In genomic region chr6:148732920-148733319, GRCm38 (mm10) we compare ENCODE assay signal across 16 mouse cellular contexts.
"Had no signal": no experiment of that assay in that cellular context is flagged by ENCODE, and none has a peak within 500 bp of the region (broad histone marks: within the 10 kb centered on the region; RNA-seq: fewer than 3 reads in every experiment).

No protein-coding gene starts in this region.

- H3K9me3 ChIP-seq: neural tube, embryonic 13.5 days; neural tube, embryonic 15.5 days; stomach, embryonic 15.5 days had no signal

- H3K4me2 ChIP-seq: neural tube, embryonic 13.5 days; neural tube, embryonic 15.5 days; stomach, embryonic 15.5 days had no signal

- H3K27me3 ChIP-seq: neural tube, embryonic 13.5 days; neural tube, embryonic 15.5 days; stomach, embryonic 15.5 days had no signal

- H3K36me3 ChIP-seq: neural tube, embryonic 13.5 days; neural tube, embryonic 15.5 days; stomach, embryonic 15.5 days had no signal

- DNase-seq: retina, postnatal 1 day; right cerebral cortex, adult 18-20 months; right cerebral cortex, postnatal 14 days; right cerebral cortex, postnatal 25 days; right cerebral cortex, postnatal 4 days; spleen, adult 18-20 months; thymus, adult 18-20 months; thymus, adult 2 months; thymus, postnatal 14 days; thymus, postnatal 25 days; thymus, postnatal 36 days; thymus, postnatal 4 days had no signal

- H3K9ac ChIP-seq: neural tube, embryonic 13.5 days; neural tube, embryonic 15.5 days; stomach, embryonic 15.5 days had no signal

- H3K4me1 ChIP-seq: stomach, embryonic 15.5 days had no signal

- H3K4me3 ChIP-seq: neural tube, embryonic 13.5 days; neural tube, embryonic 15.5 days; stomach, embryonic 15.5 days had no signal

- H3K27ac ChIP-seq: neural tube, embryonic 13.5 days; neural tube, embryonic 15.5 days; stomach, embryonic 15.5 days; stomach, postnatal 0 days had no signal
